Mouse (Mus musculus) cerebellum, postnatal 14 days (tissue): ENCODE data around the gene Anapc15-ps.

Experiments
- DNase-seq, 2 experiments: peaks; one replicate each; pipeline ENCODE4 v3.0.0; 2021; ENCODE audit warnings: mixed read lengths in 2 of 2

Gene Anapc15-ps

DNA sequence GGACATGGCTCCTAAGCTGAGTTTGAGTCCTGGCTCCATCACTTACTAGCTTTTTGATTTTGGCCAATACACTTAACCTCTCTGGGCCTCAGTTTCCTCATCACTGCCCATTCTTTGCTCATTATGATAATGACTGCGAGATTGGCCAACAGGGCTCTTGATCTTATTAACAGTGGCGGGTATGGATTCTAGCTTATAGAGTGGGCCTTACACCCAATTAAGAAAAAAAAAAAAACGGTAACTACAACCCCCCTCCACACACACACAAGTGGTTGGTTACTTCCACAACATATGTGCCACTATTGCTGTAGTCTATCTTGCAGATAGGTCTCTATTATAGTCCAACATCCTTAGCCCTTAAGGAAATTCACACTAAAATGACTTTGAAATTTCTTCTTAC, at the start of gene Anapc15-ps:
Gene Anapc15-ps (minus strand): TSS at position 101 of the 400 bp plus-strand sequence.
- no peak for DNase-seq

DNA sequence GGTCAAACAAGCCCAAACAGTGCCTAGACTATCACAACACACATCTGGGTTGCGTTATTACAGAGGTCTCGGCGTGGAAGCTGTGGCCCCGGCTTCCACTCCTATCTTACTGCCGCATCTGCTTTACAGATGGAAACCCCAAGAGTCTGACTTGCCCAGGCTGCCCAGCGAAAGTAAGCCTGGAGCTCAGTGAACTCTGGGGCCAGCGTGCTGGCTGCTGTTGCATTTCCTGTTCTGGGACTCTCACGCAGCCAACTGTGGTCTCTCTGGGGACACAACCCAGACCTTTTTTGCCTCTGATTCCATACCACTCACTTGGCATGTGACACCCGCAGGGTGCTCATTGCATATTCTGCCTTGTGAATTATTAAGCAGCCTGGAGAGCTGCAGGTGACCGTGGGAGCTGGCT, 49.0 kb upstream of the Anapc15-ps start:
- DNase-seq, result no peak

DNA sequence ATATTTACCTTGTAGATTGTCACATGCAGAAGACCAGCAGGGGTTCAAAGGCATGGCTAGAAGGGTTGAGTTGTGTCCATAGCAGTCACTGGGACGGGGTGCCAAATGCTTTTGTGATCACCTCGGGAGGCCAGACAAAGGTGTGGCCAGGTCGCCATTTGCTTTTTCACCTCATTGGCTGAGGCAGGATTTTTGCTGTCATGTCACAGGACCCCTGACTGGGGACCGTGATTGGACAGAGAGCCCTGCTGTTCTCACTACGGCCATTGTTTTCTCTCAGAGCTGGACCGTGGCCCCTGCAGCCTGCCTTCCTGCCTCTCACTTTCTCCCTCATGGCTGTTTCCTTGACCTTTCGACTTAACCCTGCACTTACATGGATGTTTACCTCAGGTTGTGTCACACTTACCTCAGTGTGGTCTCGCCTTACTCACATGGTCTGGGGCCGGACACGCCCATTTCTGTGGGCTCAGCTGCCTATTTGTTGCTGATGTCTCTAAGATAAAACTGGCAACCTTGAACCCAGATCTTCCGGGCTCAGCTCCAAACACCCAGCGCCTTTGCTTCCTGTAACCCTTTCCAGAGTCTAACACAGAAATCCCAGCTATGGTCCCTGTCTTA, 47.0 kb upstream of the Anapc15-ps start:
- DNase-seq, result no peak

DNA sequence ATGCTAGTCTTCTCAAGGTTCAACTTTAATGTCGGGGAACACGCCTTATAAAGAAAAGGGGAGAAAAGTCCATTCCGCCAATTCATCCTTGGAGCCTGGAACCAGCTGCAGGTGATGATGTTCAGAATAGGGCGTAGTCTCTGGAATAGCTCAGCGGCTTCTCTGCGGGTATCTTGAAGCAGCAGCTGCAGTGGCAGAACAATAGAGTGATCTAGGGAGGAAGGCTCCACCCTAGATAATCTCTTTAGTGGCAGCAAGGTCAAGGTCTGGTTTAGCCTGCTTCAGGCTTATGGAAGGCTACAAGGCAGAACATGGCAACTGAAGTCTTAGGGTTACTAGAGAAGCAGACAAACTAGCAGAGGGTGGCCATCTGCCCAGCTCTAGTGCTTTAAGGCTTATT, 46.2 kb upstream of the Anapc15-ps start:
- no peak for DNase-seq

DNA sequence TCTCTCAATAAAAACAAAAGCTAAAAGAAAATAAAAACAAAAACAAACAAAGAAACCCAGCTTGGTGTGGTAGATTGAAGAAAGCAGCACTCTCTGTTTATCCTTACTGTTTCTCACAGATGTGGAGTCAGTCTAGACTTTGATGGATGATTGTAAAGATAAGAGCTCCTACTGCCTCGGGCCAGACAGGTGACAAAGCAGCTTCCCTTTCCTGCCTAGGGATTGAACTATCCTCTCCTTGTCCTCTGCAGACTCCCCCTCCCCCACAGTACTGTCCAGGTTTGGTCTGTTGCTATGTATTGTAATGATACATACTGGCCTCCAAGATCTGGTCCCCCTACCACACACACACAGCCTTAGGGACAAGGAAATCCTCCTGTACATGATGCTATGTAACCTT, 45.5 kb upstream of the Anapc15-ps start:
- DNase-seq, result no peak

- DNase-seq, result no peak
These were observed 43.9 kb upstream of the Anapc15-ps start for GRCm38 (mm10) chr10:95717106-95717680.

- DNase-seq, result no peak
These were observed 42.4 kb upstream of the Anapc15-ps start for GRCm38 (mm10) chr10:95715687-95716086.

- no peak for DNase-seq
These were observed 39.0 kb upstream of the Anapc15-ps start for GRCm38 (mm10) chr10:95712221-95712620.

DNA sequence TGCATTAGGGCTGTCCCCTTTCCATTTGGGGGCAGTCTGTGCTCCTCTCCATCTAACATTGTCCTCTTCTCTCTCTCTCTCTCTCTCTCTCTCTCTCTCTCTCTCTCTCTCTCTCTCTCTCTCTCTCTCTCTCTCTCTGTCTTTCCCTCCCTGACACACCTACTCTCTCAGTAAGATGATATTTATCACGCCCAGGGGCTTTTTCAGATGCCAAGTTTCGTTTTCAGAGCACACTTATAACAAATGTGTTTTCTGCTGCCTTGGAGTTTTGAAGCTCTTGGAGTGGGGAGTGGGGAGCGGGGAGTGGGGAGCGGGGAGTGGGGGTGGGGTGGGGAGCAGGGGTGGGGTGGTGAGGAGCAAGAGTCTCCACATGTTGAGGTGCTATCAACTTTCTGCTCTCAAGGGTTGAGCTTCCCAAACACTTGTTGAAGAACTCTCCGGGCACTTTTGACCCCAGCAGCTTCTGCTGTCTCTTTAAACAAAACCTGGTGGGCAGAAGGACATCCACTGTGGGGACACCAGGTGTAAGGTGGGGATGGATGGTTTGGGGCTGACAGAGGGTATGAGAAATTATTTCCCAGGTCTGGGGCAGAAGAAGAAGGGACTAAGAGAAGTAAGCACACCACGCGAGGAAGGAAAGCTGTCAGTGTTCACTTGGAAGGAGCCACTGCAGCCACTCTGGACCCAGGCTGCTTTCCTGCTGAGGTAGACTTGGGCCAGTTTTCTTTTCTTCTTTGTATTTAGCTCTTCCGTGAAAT, 36.8 kb upstream of the Anapc15-ps start:
- no peak for DNase-seq

DNA sequence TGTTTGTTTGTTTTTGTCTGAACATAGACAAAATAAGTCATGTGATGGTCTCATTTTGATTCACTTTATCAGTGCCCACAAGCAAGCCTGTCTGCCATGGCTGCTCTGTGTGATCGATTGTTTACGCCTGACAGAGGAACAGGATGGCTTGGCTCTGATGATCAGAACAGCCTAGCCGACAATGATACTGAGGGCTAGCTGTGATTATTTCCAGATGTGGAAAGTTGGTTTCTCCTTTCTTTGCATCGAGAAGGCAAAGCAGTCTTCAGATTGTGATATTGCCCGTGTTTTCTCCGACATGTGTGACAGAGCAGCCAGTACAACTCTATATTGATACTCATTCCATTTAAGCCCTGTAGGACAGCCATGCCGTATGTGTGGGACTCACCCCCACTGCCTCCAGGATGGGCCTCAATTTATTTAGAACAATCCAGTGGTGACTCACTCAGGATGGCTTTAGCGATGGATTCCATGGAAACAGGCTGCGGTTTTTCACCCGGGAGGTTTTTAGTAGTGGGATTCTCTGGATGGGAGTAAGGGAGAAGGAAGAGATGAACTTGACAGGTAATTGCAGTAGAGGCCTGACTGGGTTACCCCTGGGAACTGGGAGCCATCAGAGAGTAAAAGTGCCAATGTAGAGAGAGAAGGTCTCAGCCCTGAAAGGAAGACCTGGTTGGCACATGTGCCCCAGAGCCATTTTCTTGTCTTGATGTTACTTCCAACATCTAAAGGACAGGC, 36.1 kb upstream of the Anapc15-ps start:
- no peak for DNase-seq

GRCm38 (mm10) chr10:95708001-95708400, 34.8 kb upstream of the Anapc15-ps start:
- DNase-seq, result no peak

GRCm38 (mm10) chr10:95706867-95707266, 33.6 kb upstream of the Anapc15-ps start:
- no peak for DNase-seq

- no peak for DNase-seq
These were observed 32.5 kb upstream of the Anapc15-ps start for GRCm38 (mm10) chr10:95705747-95706146.

GRCm38 (mm10) chr10:95704847-95705246, 31.6 kb upstream of the Anapc15-ps start:
- DNase-seq, result no peak

GRCm38 (mm10) chr10:95703730-95704129, 30.5 kb upstream of the Anapc15-ps start:
- DNase-seq, result no peak

GRCm38 (mm10) chr10:95700422-95700821, 27.2 kb upstream of the Anapc15-ps start:
- DNase-seq, result no peak

GRCm38 (mm10) chr10:95698920-95699714, 25.9 kb upstream of the Anapc15-ps start:
- DNase-seq, result no peak

- no peak for DNase-seq
These were observed 23.0 kb upstream of the Anapc15-ps start for GRCm38 (mm10) chr10:95696253-95696641.

- no peak for DNase-seq
These were observed 22.5 kb upstream of the Anapc15-ps start for GRCm38 (mm10) chr10:95695603-95696252.

DNA sequence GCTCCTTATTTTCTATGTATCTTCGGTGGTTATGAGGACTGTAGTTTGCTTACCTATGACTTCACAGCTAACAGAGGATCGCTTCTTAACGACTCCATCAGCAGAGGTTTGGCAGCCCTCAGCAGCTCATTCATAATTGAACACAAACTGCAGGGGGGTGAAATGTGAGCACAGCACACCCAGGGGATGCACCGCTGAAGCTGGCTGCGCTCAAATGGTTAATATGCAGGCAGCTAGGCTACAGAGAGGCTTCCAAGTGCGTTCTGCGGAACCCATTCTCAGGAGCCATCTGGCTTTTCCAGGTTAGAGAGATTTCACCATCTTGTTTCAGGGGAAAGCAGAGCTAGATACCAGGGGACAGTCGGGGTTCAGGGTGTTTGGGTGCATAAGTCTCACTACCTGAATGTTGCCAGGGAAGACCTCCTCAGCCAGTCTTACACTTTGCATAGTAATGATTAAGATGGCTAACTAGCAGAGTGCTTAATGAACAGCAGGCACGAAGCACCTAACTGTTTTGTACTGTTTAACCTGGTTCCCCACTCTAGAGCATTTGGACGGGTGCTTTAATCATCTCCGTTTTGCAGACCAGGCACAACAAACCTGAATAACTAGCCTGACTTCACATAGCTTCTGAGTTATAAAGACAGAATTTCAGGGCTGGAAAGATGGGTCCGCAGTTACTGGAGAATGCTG, 21.5 kb upstream of the Anapc15-ps start:
- DNase-seq, result no peak

DNA sequence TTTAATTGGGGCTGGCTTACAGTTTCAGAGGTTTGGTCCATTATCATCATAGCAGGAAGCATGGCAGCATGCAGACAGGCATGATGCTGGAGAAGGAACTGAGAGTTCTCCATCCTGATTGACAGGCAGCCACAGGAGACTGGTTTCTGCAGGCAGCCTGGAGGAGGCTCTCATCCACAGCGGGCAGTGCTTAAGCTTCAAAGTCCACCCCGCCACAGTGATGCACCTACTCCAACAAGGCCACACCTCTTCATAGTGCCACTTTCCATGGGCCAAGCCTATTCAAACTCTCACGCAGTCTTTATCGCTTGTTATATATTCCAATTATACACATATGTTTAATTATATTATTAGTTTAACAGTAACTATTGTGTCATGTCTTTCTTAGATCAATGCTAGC, 18.1 kb upstream of the Anapc15-ps start:
- no peak for DNase-seq
